Mouse (Mus musculus) cortical plate, adult 2 months (tissue): ENCODE measurements around the gene Efcab12.

Experiments
- CTCF ChIP-seq: fragments of 200-500 bp; IDR thresholded peaks from 2 replicates; pipeline ENCODE4 v1.5.1; 2011; ENCODE audit warnings: mild to moderate bottlenecking, control low read depth, low read length; ENCODE audit not compliant: insufficient read depth; ENCODE audit errors: extremely low read depth
- POLR2A ChIP-seq: fragments of 200-500 bp; IDR thresholded peaks from 2 replicates; pipeline ENCODE4 v1.6.1; 2011; ENCODE audit warnings: mild to moderate bottlenecking, low read length, control low read depth; ENCODE audit not compliant: insufficient read depth; ENCODE audit errors: extremely low read depth

GRCm38 (mm10) chr6:115814104-115814503 is 24.1 kb downstream of the Efcab12 start:
- TF ChIP-seq CTCF (peak; percentile 69), POLR2A (no peak)
